Mouse (Mus musculus) midbrain, embryonic 14.5 days (tissue): ENCODE data around the gene Dmd. TPM values are rescaled to one million over a fixed set of nuclear protein-coding genes. Genes with fewer than 3 reads are reported as not detected.

ENCODE experiments used
- ATAC-seq: fragments of 200-750 bp; cut with Nextera tagmentation; 2 replicates; pipeline ENCODE4 v1.8.0; 2017; ENCODE audit warnings: moderate number of reproducible peaks, moderate library complexity; ENCODE audit not compliant: low FRiP score, low TSS enrichment
- DNase-seq: peaks from one replicate; pipeline ENCODE4 v3.0.0-alpha.2; 2015
- H3K27ac ChIP-seq: fragments of 300-500 bp; sonication (generic); replicated peaks from 2 replicates; pipeline ENCODE4 v1.5.1; 2014; ENCODE audit warnings: mild to moderate bottlenecking, low read depth, low read length, moderate library complexity
- H3K27me3 ChIP-seq: fragments of 300-500 bp; sonication (generic); 2 replicates; pipeline ENCODE4 v1.6.1; 2014; ENCODE audit warnings: low read length, control low read depth, mixed read lengths; ENCODE audit not compliant: control insufficient read depth, insufficient read depth
- H3K36me3 ChIP-seq: fragments of 300-500 bp; sonication (generic); 2 replicates; pipeline ENCODE4 v1.6.1; 2014; ENCODE audit warnings: low read length, control low read depth; ENCODE audit not compliant: control insufficient read depth, insufficient read depth
- H3K4me1 ChIP-seq: fragments of 300-500 bp; sonication (generic); 2 replicates; pipeline ENCODE4 v1.6.1; 2014; ENCODE audit warnings: mild to moderate bottlenecking, antibody characterized with exemption, low read length, control low read depth; ENCODE audit not compliant: control insufficient read depth, insufficient read depth
- H3K4me2 ChIP-seq: fragments of 300-500 bp; sonication (generic); 2 replicates; pipeline ENCODE4 v1.6.1; 2014; ENCODE audit warnings: mild to moderate bottlenecking, low read length, moderate library complexity
- H3K4me3 ChIP-seq: fragments of 300-500 bp; sonication (generic); replicated peaks from 2 replicates; pipeline ENCODE4 v1.5.1; 2014; ENCODE audit warnings: low read depth, low read length
- H3K9ac ChIP-seq: fragments of 300-500 bp; sonication (generic); replicated peaks from 2 replicates; pipeline ENCODE4 v1.6.1; 2014; ENCODE audit warnings: mild to moderate bottlenecking, low read length, moderate library complexity
- H3K9me3 ChIP-seq: fragments of 300-500 bp; sonication (generic); 2 replicates; pipeline ENCODE4 v1.6.1; 2016; ENCODE audit warnings: low read length, control low read depth, mixed read lengths; ENCODE audit not compliant: control insufficient read depth
- WGBS: fragments of 180-500 bp; shearing (Covaris S2); extraction: QIAGEN DNeasy Blood & Tissue Kit; methylation state at CpG from one replicate; pipeline ENCODE4 v1.1.7; 2014; 5-methylcytosine and 5-hydroxymethylcytosine counted together
- polyA plus RNA-seq: library from polyadenylated mRNA; unstranded; fragments of >200 nt; fragmentation: Nextera tagmentation; extraction: Ambion mirVana; gene quantifications from 2 replicates; pipeline ENCODE4 v1.2.1, GENCODE M21; 2014

Dmd gene
- polyA plus RNA-seq, 1 experiment from 2014 or later, result 29.0 TPM

DNA sequence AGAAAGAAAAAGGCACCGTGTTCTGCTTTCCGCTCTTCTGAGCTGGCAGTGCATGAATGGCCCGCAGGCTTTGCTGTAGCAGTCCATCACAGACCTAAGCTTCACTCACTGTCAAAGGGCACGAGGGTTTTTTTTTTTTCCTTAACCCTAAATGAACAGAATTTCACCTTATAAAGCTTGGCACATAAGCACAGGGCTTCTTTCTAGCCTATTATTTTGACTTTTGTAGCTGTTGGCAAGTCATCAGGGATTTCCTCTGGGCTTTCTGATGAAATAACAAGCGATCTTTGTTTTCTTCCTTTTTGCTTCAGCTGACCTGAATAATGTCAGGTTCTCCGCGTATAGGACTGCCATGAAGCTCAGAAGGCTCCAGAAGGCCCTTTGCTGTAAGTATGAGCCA lies 2140.8 kb downstream of the Dmd start:
- no peaks in the 10 kb centered on the region for H3K4me1 ChIP-seq
- no peak overlapping the region for H3K9ac ChIP-seq
- WGBS, result 48% methylated on average over 7 of the region's 7 CpGs
- H3K27ac ChIP-seq, result no peak overlapping the region
- no peaks in the 10 kb centered on the region for H3K9me3 ChIP-seq
- peak; percentile 18 for DNase-seq
- no peak overlapping the region for H3K4me2 ChIP-seq
- ATAC-seq, result no peak
- no peaks in the 10 kb centered on the region for H3K36me3 ChIP-seq
- no peaks in the 10 kb centered on the region for H3K27me3 ChIP-seq
- no peak overlapping the region for H3K4me3 ChIP-seq

DNA sequence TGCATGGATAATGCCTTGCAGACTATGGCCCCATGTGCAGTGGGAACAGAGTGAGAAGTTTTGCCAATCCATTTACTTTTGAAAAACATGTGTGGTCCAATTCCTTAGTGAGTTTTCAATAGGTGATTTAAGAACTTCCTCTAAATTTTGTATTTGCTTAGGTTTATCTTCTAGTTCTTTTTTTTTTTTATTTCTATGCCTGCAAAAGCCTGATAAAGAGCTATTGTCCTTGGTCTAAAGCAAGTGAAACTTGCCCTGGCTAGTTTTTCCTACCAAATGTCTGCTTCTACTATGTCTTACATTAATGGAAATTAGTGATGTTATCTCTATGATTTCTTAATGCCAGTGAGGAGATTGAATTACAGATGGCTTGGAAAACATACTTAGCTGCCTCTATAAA lies 2144.7 kb downstream of the Dmd start:
- no peak overlapping the region for H3K4me3 ChIP-seq
- H3K9ac ChIP-seq, result no peak overlapping the region
- ATAC-seq (no peak), DNase-seq (no peak)
- H3K27ac ChIP-seq, result no peak overlapping the region
- H3K4me2 ChIP-seq, result no peak overlapping the region
- no peaks in the 10 kb centered on the region for H3K27me3 ChIP-seq
- H3K4me1 ChIP-seq, result no peaks in the 10 kb centered on the region
- H3K9me3 ChIP-seq, result no peaks in the 10 kb centered on the region
- no peaks in the 10 kb centered on the region for H3K36me3 ChIP-seq

DNA sequence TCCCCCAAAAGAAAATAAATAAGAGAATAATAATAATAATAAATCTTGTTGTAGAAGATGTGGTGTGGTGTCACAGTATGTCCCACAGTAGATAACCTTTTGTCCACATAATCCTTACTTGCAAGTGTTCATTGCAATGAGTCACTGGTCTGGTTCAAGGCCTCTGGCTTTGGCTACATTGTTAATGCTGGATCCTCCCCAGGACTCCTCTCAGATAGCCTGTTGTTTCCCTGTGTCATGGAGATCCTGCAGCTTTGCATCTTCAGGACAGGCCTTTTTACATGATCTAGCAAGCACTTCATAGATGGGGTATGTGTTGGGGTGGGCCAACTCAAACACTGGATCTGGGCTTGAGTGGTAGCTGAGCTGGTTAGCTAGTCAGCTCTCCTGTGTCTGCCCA lies 2150.0 kb downstream of the Dmd start:
- no peak overlapping the region for H3K4me2 ChIP-seq
- H3K27me3 ChIP-seq, result no peaks in the 10 kb centered on the region
- no peaks in the 10 kb centered on the region for H3K9me3 ChIP-seq
- DNase-seq (no peak), ATAC-seq (no peak)
- H3K36me3 ChIP-seq, result no peaks in the 10 kb centered on the region
- H3K9ac ChIP-seq, result no peak overlapping the region
- H3K4me3 ChIP-seq, result no peak overlapping the region
- H3K4me1 ChIP-seq, result no peaks in the 10 kb centered on the region
- no peak overlapping the region for H3K27ac ChIP-seq

GRCm38 (mm10) chrX:85112418-85112817 lies 2163.7 kb downstream of the Dmd start:
- ATAC-seq (no peak), DNase-seq (no peak)
- Histone ChIP-seq H3K9ac (no peak overlapping the region), H3K4me3 (no peak overlapping the region), H3K4me2 (no peak overlapping the region), H3K27ac (no peak overlapping the region), H3K27me3 (no peaks in the 10 kb centered on the region), H3K4me1 (no peaks in the 10 kb centered on the region), H3K9me3 (no peaks in the 10 kb centered on the region), H3K36me3 (no peaks in the 10 kb centered on the region)

- Histone ChIP-seq H3K9me3 (no peaks in the 10 kb centered on the region), H3K9ac (no peak overlapping the region), H3K4me2 (no peak overlapping the region), H3K4me1 (no peaks in the 10 kb centered on the region), H3K27me3 (no peaks in the 10 kb centered on the region), H3K4me3 (no peak overlapping the region), H3K27ac (no peak overlapping the region), H3K36me3 (no peaks in the 10 kb centered on the region)
- DNase-seq (no peak), ATAC-seq (no peak)
- 87% methylated on average over 3 of the region's 3 CpGs for WGBS
Measured at GRCm38 (mm10) chrX:85132706-85133105, 2184.0 kb downstream of the Dmd start.

- Histone ChIP-seq H3K27ac (no peak overlapping the region), H3K4me2 (no peak overlapping the region), H3K9me3 (no peaks in the 10 kb centered on the region), H3K4me3 (no peak overlapping the region), H3K36me3 (no peaks in the 10 kb centered on the region), H3K9ac (no peak overlapping the region), H3K27me3 (no peaks in the 10 kb centered on the region), H3K4me1 (no peaks in the 10 kb centered on the region)
- DNase-seq (no peak), ATAC-seq (no peak)
- 82% methylated on average over 5 of the region's 5 CpGs for WGBS
Measured at GRCm38 (mm10) chrX:85137293-85137692, 2188.6 kb downstream of the Dmd start.

- DNase-seq (no peak), ATAC-seq (no peak)
- no peaks in the 10 kb centered on the region for H3K9me3 ChIP-seq
- WGBS, result 64% methylated on average over 2 of the region's 2 CpGs
- H3K4me1 ChIP-seq, result no peaks in the 10 kb centered on the region
- H3K27me3 ChIP-seq, result no peaks in the 10 kb centered on the region
- no peak overlapping the region for H3K4me3 ChIP-seq
- no peaks in the 10 kb centered on the region for H3K36me3 ChIP-seq
- no peak overlapping the region for H3K27ac ChIP-seq
- no peak overlapping the region for H3K9ac ChIP-seq
- no peak overlapping the region for H3K4me2 ChIP-seq
Measured at GRCm38 (mm10) chrX:85171264-85171663, 2222.6 kb downstream of the Dmd start.

GRCm38 (mm10) chrX:85187565-85187964 lies 2238.9 kb downstream of the Dmd start:
- Histone ChIP-seq H3K4me3 (no peak overlapping the region), H3K9me3 (no peaks in the 10 kb centered on the region), H3K4me1 (no peaks in the 10 kb centered on the region), H3K9ac (no peak overlapping the region), H3K27ac (no peak overlapping the region), H3K36me3 (no peaks in the 10 kb centered on the region), H3K4me2 (no peak overlapping the region), H3K27me3 (no peaks in the 10 kb centered on the region)
- DNase-seq (no peak), ATAC-seq (no peak)
- 48% methylated on average over 2 of the region's 2 CpGs for WGBS

DNA sequence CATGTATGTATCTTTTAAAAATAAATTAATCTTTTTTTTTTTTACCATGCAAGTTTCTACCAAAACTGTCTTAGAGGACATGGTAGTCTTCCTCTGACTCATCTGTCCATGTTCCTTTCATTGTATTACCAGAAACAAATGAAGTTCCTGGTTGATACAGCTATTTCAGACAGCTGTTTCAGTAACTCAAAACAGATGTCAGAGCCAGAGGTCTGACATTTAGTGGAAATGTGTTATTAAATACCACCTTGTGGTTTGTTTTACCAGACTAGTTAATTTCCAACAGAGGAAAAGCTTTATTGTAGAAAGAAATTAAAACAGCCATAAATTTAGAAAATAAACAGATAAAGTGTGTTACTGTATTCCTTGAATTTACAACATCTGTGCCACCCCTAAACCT lies 2245.2 kb downstream of the Dmd start:
- no peak overlapping the region for H3K4me2 ChIP-seq
- no peaks in the 10 kb centered on the region for H3K9me3 ChIP-seq
- no peak for ATAC-seq

More for the DNA sequence above, 2245.2 kb downstream of the Dmd start:
- no peaks in the 10 kb centered on the region for H3K36me3 ChIP-seq
- no peak for DNase-seq
- H3K4me3 ChIP-seq, result no peak overlapping the region
- no peaks in the 10 kb centered on the region for H3K27me3 ChIP-seq
- no peak overlapping the region for H3K27ac ChIP-seq
- no peaks in the 10 kb centered on the region for H3K4me1 ChIP-seq
- H3K9ac ChIP-seq, result no peak overlapping the region
